Mouse (Mus musculus): ENCODE measurements around the gene Inhbe. TPM values are rescaled to one million over a fixed set of nuclear protein-coding genes. Genes with fewer than 3 reads are reported as not detected.
"Not testable (repeated sequence)": the region's sequence is repeated elsewhere in the genome, so short reads cannot be mapped to it uniquely, and the experiment has no call there.

Inhbe gene
- polyA plus RNA-seq, 1 experiment from 2014 or later, result 0.15 TPM

DNA sequence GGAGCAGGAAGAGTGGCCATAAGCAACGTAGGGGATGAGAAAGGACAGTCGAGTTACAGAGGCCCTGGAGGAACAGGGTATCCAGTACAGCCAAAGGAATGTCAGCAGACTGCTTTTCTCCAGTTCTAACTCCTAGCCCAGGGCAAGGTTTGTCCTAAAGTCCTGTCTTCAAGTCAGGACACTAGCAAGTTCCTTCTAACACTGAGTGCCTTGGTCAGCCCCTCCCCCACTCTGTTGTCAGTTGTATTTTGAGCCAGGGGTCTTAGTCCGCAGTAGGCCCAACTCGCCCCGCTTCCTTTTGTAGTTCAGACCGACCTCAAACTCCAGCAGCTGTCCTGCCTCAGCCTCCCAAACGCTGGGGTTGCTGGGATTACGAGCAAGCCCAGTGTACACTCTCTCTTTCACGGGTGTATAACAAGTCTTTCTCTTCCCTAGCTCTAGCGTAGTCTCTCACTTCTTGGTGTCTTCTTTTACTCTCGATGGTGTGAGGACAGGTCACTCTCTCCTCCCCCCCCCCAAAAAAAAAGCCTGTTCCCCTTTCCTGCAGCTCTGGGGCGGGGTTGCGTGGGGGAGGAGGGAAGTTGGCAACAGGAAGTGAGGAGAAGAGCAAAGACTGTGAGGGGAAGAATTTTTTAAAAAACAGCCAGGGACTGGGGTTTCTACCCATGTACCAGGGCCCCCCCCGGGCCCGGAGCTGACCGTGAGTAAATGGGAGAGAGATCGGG is 30.9 kb downstream of the Inhbe start:
- Histone ChIP-seq H3K9ac (ENCODE audit: low read length) (no peak overlapping the region), H3K4me1 (ENCODE audit: control insufficient read depth, insufficient read depth, low read length) (peaks cover 13% of the 10 kb centered on the region; the same call in 1 of the 2 replicates), H3K27me3 (ENCODE audit: control insufficient read depth, insufficient read depth, low read length) (peaks cover 11% of the 10 kb centered on the region), H3K9me3 (ENCODE audit: control insufficient read depth, low read length) (no peaks in the 10 kb centered on the region), H3K27ac (replicated peaks; ENCODE audit: low read depth, low read length) (no peak overlapping the region), H3K4me2 (ENCODE audit: low read depth, severe bottlenecking) (no peak overlapping the region), H3K36me3 (ENCODE audit: control insufficient read depth, insufficient read depth, low read length) (no peaks in the 10 kb centered on the region), H3K4me3 (ENCODE audit: low read depth, low read length) (no peak overlapping the region)
- ATAC-seq (ENCODE audit: insufficient number of reproducible peaks, low FRiP score, low TSS enrichment, low read depth) (no peak), DNase-seq (ENCODE audit: low spot score) (no peak)
- WGBS, result 76% methylated on average over 17 of the region's 17 CpGs

DNA sequence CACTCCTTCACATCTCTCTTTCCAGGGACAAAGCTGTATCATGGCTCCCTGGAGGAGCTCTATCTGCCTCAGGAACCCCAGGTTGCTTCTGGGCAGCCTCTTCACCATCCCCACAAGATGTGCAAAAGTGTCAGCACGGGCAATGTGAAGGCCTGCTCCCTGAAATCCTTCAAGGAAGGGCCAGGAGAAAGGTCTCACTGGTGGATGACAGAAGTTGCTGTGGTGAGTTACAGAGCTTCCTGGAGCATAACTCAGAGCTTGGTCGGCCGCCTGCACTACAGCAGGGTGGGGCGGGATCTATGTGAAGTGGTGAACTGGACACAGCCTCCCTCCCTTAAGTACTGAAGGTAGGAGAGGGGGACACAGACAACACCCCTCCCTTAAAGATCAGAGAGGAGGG is 31.5 kb downstream of the Inhbe start:
- ATAC-seq (ENCODE audit: insufficient number of reproducible peaks, low FRiP score, low TSS enrichment, low read depth) (no peak), DNase-seq (ENCODE audit: low spot score) (no peak)
- peaks cover 13% of the 10 kb centered on the region; the same call in 1 of the 2 replicates for H3K4me1 ChIP-seq (ENCODE audit: control insufficient read depth, insufficient read depth, low read length)
- H3K27ac ChIP-seq (replicated peaks; ENCODE audit: low read depth, low read length), result no peak overlapping the region
- H3K36me3 ChIP-seq (ENCODE audit: control insufficient read depth, insufficient read depth, low read length), result no peaks in the 10 kb centered on the region
- no peak overlapping the region for H3K9ac ChIP-seq (ENCODE audit: low read length)
- H3K27me3 ChIP-seq (ENCODE audit: control insufficient read depth, insufficient read depth, low read length), result peaks cover 8% of the 10 kb centered on the region
- no peaks in the 10 kb centered on the region for H3K9me3 ChIP-seq (ENCODE audit: control insufficient read depth, low read length)
- H3K4me3 ChIP-seq (ENCODE audit: low read depth, low read length), result no peak overlapping the region
- WGBS, result 76% methylated on average over 4 of the region's 4 CpGs
- no peak overlapping the region for H3K4me2 ChIP-seq (ENCODE audit: low read depth, severe bottlenecking)

DNA sequence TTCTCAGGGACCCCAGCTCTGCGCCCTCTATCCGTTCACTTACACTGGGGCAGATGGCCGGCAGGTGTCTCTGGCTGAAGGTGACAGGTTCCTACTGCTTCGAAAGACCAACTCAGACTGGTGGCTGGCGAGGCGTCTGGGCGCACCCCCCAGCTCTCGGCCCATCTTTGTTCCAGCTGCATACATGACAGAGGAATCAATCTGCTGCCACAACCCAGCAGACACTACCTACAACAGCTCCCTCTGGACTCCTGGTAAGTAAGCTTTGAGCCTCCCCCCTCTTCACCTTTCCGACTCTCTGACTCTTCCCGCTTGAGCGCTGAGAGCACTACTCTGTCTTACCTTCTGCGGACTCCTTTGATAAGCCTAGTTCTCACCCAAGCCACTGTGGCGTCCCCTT is 32.0 kb downstream of the Inhbe start:
- DNase-seq (ENCODE audit: low spot score), result no peak
- H3K9ac ChIP-seq (ENCODE audit: low read length), result no peak overlapping the region
- no peaks in the 10 kb centered on the region for H3K36me3 ChIP-seq (ENCODE audit: control insufficient read depth, insufficient read depth, low read length)
- no peak for ATAC-seq (ENCODE audit: insufficient number of reproducible peaks, low FRiP score, low TSS enrichment, low read depth)
- 66% methylated on average over 13 of the region's 13 CpGs for WGBS
- peaks cover 13% of the 10 kb centered on the region; the same call in 1 of the 2 replicates for H3K4me1 ChIP-seq (ENCODE audit: control insufficient read depth, insufficient read depth, low read length)
- H3K27me3 ChIP-seq (ENCODE audit: control insufficient read depth, insufficient read depth, low read length), result peaks cover 5% of the 10 kb centered on the region; the same call in 1 of the 2 replicates
- H3K9me3 ChIP-seq (ENCODE audit: control insufficient read depth, low read length), result no peaks in the 10 kb centered on the region
- no peak overlapping the region for H3K27ac ChIP-seq (replicated peaks; ENCODE audit: low read depth, low read length)
- H3K4me2 ChIP-seq (ENCODE audit: low read depth, severe bottlenecking), result no peak overlapping the region
- no peak overlapping the region for H3K4me3 ChIP-seq (ENCODE audit: low read depth, low read length)

DNA sequence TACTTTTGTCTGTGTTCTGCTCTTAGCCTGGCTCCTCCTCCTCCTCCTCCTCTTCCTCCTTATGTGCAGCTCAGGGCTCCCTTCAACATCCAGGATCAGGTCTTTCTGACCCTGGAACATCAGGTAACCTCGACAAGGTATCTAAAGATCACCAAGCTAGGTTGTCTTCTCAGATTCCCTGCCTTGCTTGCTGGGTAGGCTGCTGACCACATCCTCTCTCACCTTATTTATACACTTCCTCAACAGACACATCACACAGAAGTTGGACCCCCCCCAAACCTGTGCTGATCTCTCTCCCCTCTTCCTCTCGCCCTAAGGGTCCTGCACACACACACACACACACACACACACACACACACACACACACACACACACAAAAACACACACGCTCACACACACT is 32.6 kb downstream of the Inhbe start, which contains the start of gene Arhgap9:
Arhgap9 (plus strand) TSS at position 344 of the 400 bp plus-strand sequence.
- H3K4me2 ChIP-seq (ENCODE audit: low read depth, severe bottlenecking), result no peak within 1 kb of the TSS
- 83% methylated on average over 3 of the region's 3 CpGs for WGBS
- H3K27me3 ChIP-seq (ENCODE audit: control insufficient read depth, insufficient read depth, low read length), result peaks cover 3% of the 10 kb centered on the region; the same call in 1 of the 2 replicates
- H3K4me1 ChIP-seq (ENCODE audit: control insufficient read depth, insufficient read depth, low read length), result peaks cover 13% of the 10 kb centered on the region; the same call in 1 of the 2 replicates
- DNase-seq (ENCODE audit: low spot score), result no peak
- ATAC-seq (ENCODE audit: insufficient number of reproducible peaks, low FRiP score, low TSS enrichment, low read depth), result no peak
- H3K27ac ChIP-seq (replicated peaks; ENCODE audit: low read depth, low read length), result no peak within 1 kb of the TSS
- H3K9me3 ChIP-seq (ENCODE audit: control insufficient read depth, low read length), result no peaks in the 10 kb centered on the region
- no peak within 1 kb of the TSS for H3K9ac ChIP-seq (ENCODE audit: low read length)
- H3K36me3 ChIP-seq (ENCODE audit: control insufficient read depth, insufficient read depth, low read length), result no peaks in the 10 kb centered on the region
- no peak within 1 kb of the TSS for H3K4me3 ChIP-seq (ENCODE audit: low read depth, low read length)

DNA sequence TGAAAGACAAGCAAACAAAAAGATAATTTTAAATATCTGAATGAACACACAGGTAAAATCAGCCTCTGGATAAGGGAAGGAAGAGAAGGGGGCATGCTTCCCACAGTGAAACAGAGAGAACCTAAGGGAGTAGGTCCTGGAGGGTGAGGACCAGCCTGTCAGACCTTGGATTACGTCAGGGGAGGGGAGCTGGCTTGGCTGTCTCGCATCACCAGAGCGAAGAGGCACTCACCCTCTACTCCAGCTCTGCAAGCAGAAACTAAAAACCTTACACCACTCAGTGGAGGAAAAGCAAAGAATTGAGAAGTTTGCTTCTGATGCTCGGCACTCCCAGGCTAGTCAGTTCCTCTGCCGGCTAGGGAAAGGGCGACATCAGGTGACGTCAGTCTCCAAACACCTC is 34.2 kb downstream of the Inhbe start:
- WGBS, result 77% methylated on average over 7 of the region's 7 CpGs
- H3K36me3 ChIP-seq (ENCODE audit: control insufficient read depth, insufficient read depth, low read length), result no peaks in the 10 kb centered on the region
- no peaks in the 10 kb centered on the region for H3K4me1 ChIP-seq (ENCODE audit: control insufficient read depth, insufficient read depth, low read length)
- no peaks in the 10 kb centered on the region for H3K27me3 ChIP-seq (ENCODE audit: control insufficient read depth, insufficient read depth, low read length)
- no peak overlapping the region for H3K27ac ChIP-seq (replicated peaks; ENCODE audit: low read depth, low read length)
- H3K9me3 ChIP-seq (ENCODE audit: control insufficient read depth, low read length), result no peaks in the 10 kb centered on the region
- H3K4me3 ChIP-seq (ENCODE audit: low read depth, low read length), result no peak overlapping the region
- no peak for ATAC-seq (ENCODE audit: insufficient number of reproducible peaks, low FRiP score, low TSS enrichment, low read depth)
- H3K9ac ChIP-seq (ENCODE audit: low read length), result no peak overlapping the region
- H3K4me2 ChIP-seq (ENCODE audit: low read depth, severe bottlenecking), result no peak overlapping the region
- DNase-seq (ENCODE audit: low spot score), result no peak

DNA sequence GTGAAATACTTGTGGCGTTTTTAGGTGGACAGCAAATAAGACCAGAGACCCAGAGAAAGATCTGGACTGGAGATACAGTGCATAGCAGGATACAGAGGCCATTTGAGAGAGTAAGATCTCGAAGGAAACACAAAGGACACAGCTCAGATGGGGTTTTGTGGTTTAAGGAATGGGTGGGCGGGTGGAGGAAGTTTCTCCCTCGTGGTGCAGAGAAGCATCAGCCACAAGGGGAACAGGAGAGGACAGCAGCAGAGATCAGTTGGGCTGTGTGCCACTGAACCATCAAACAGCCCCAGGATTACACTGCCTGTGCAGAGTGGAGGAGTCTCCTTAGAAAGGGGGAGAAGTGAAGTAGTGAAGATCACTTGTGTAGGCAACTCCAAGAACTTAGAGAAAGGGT is 36.2 kb downstream of the Inhbe start:
- no peaks in the 10 kb centered on the region for H3K9me3 ChIP-seq (ENCODE audit: control insufficient read depth, low read length)
- 46% methylated on average over 4 of the region's 4 CpGs for WGBS
- no peaks in the 10 kb centered on the region for H3K36me3 ChIP-seq (ENCODE audit: control insufficient read depth, insufficient read depth, low read length)
- no peak overlapping the region for H3K4me3 ChIP-seq (ENCODE audit: low read depth, low read length)
- H3K27ac ChIP-seq (replicated peaks; ENCODE audit: low read depth, low read length), result no peak overlapping the region
- no peaks in the 10 kb centered on the region for H3K27me3 ChIP-seq (ENCODE audit: control insufficient read depth, insufficient read depth, low read length)
- H3K9ac ChIP-seq (ENCODE audit: low read length), result no peak overlapping the region
- H3K4me1 ChIP-seq (ENCODE audit: control insufficient read depth, insufficient read depth, low read length), result no peaks in the 10 kb centered on the region
- H3K4me2 ChIP-seq (ENCODE audit: low read depth, severe bottlenecking), result no peak overlapping the region
- ATAC-seq (ENCODE audit: insufficient number of reproducible peaks, low FRiP score, low TSS enrichment, low read depth) (no peak), DNase-seq (ENCODE audit: low spot score) (no peak)

DNA sequence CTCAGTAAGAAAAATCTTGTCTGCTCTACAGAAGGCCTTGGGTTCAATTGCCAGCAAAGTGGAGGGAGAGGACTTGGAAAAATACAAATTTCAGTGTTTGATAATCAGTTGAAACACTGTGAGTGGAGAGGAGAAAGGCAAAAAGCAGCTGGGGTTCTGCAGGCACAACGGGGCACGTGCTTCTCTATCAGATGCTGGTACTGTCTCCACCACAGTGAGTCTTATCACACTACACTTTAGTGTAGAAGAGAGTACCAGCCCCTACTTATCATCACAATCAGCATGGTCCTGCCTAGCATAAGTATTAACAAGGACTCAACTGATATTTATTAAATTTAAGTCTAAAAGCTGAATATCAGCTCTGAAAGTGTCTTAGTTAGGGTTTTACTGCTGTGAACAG is 36.9 kb downstream of the Inhbe start:
- Histone ChIP-seq H3K4me2 (ENCODE audit: low read depth, severe bottlenecking) (no peak overlapping the region), H3K4me1 (ENCODE audit: control insufficient read depth, insufficient read depth, low read length) (no peaks in the 10 kb centered on the region), H3K4me3 (ENCODE audit: low read depth, low read length) (no peak overlapping the region), H3K27ac (replicated peaks; ENCODE audit: low read depth, low read length) (no peak overlapping the region), H3K9me3 (ENCODE audit: control insufficient read depth, low read length) (no peaks in the 10 kb centered on the region), H3K36me3 (ENCODE audit: control insufficient read depth, insufficient read depth, low read length) (no peaks in the 10 kb centered on the region), H3K27me3 (ENCODE audit: control insufficient read depth, insufficient read depth, low read length) (no peaks in the 10 kb centered on the region), H3K9ac (ENCODE audit: low read length) (no peak overlapping the region)
- no peak for ATAC-seq (ENCODE audit: insufficient number of reproducible peaks, low FRiP score, low TSS enrichment, low read depth)
- no peak for DNase-seq (ENCODE audit: low spot score)
- WGBS, result 87% methylated on average over 2 of the region's 2 CpGs

DNA sequence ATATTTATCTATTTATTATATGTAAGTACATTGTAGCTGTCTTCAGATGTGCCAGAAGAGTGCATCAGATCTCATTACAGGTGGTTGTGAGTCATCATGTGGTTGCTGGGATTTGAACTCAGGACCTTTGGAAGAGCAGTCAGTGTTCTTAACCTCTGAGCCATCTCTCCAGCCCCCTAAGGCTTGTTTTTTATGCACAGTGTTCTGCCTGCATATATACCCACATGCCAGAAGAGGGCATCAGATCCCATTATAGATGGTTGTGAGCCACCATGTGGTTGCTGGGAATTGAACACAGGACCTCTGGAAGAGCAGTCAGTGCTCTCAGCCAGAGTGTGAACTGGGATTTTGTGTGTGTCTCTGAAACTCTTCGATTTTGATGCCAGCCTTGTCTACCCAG is 39.3 kb downstream of the Inhbe start:
- not testable (repeated sequence) for H3K9ac ChIP-seq (ENCODE audit: low read length); H3K4me1 ChIP-seq (ENCODE audit: control insufficient read depth, insufficient read depth, low read length); H3K27ac ChIP-seq (replicated peaks; ENCODE audit: low read depth, low read length); H3K9me3 ChIP-seq (ENCODE audit: control insufficient read depth, low read length); ATAC-seq (ENCODE audit: insufficient number of reproducible peaks, low FRiP score, low TSS enrichment, low read depth); H3K36me3 ChIP-seq (ENCODE audit: control insufficient read depth, insufficient read depth, low read length); H3K27me3 ChIP-seq (ENCODE audit: control insufficient read depth, insufficient read depth, low read length); H3K4me3 ChIP-seq (ENCODE audit: low read depth, low read length); H3K4me2 ChIP-seq (ENCODE audit: low read depth, severe bottlenecking); DNase-seq (ENCODE audit: low spot score)
- 76% methylated on average over 1 of the region's 1 CpGs for WGBS

DNA sequence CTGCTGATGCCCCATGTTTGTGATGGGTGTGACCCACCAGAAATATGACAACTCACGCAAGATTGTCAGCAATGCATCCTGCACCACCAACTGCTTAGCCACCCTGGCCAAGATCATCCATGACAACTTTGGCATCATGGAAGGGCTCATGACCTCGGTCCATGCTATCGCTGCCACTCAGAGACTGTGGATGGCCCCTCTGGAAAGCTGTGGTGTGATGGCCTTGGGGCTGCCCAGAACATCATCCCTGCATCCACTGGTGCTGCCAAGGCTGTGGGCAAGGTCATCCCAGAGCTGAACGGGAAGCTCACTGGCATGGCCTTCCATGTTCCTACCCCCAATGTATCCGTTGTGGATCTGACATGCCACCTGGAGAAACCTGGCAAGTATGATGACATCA is 40.7 kb downstream of the Inhbe start:
- WGBS, result 91% methylated on average over 5 of the region's 5 CpGs
- H3K36me3 ChIP-seq (ENCODE audit: control insufficient read depth, insufficient read depth, low read length); DNase-seq (ENCODE audit: low spot score); ATAC-seq (ENCODE audit: insufficient number of reproducible peaks, low FRiP score, low TSS enrichment, low read depth); H3K27me3 ChIP-seq (ENCODE audit: control insufficient read depth, insufficient read depth, low read length); H3K27ac ChIP-seq (replicated peaks; ENCODE audit: low read depth, low read length); H3K4me3 ChIP-seq (ENCODE audit: low read depth, low read length); H3K9me3 ChIP-seq (ENCODE audit: control insufficient read depth, low read length); H3K4me2 ChIP-seq (ENCODE audit: low read depth, severe bottlenecking); H3K9ac ChIP-seq (ENCODE audit: low read length); H3K4me1 ChIP-seq (ENCODE audit: control insufficient read depth, insufficient read depth, low read length): not testable (repeated sequence)
